Mouse (Mus musculus) stomach, postnatal 0 days (tissue): Measurements from ENCODE around the gene Clca3b.
"Not testable (repeated sequence)": the region's sequence is repeated elsewhere in the genome, so short reads cannot be mapped to it uniquely, and the experiment has no call there.

Source experiments
- CTCF ChIP-seq: IDR thresholded peaks from 2 replicates; pipeline ENCODE4 v1.5.1; 2016; ENCODE audit warnings: antibody characterized with exemption, low read depth, mild to moderate bottlenecking, moderate library complexity
- EP300 ChIP-seq: optimal IDR thresholded peaks from 2 replicates; pipeline ENCODE3; 2016; ENCODE audit warnings: antibody characterized with exemption

DNA sequence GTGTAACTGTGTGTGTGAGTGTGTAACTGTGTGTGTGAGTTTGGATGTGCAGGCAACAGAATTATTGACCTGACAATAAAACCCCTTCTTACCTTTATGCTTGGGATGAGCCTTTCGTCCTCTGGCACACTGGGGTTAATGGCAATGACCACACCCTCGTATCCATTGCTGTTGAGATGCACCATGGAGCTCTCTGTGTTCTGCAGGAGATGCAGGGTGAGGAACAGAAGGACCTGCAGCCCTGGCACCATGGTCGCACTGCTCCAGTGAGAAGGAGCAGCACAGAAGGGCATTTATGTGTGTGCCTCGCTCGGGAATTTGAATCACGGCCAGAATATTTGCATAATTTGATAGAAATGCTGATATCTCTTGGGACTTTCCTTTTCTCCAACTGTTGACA, 29.9 kb downstream of the Clca3b start, which contains the start of gene Clca3a2:
- not testable (repeated sequence) for TF ChIP-seq EP300, CTCF
